Comparison of ENCODE assay signal across 16 mouse cellular contexts in the genomic region with DNA sequence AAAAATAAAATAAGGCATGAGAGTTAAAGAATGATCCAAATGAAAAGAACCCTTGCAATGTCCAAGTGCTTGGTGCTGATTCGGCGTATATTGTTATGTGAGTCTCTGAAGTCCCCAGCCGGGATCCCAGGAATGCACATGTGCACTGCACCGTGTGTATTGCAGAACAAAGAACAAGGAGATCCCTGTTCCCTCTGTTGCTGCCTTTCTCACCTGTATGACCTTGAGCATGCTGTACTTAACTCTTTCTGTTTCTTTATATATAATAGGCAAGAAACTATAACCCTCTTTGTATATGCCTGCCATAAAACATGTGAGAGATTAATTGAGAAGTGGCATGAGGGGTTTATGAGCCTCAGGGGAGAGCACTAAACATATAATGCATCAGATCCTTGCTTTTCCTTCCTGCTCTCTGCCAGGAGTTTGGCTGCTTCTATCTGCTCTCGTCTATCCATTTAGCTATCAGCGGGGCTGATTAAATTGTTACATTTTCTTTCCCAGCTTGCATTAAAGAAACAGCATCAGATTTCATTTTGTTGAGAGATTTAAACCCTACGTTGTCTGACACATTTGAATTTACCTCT.
DNase-seq lines count a peak whose midpoint lies in the region; ATAC-seq and TF ChIP-seq lines count a peak whose summit lies in the region.
"Had no signal": no experiment of that assay in that cellular context is flagged by ENCODE, and none has a peak within 500 bp of the region (broad histone marks: within the 10 kb centered on the region; RNA-seq: fewer than 3 reads in every experiment).

No protein-coding gene starts in this region.

- H3K9ac ChIP-seq in intestine, embryonic 15.5 days, result no peak overlapping the region
- no peak overlapping the region for H3K9ac ChIP-seq in intestine, postnatal 0 days (ENCODE audit: low read depth, low read length)
- no peak overlapping the region for H3K9ac ChIP-seq in limb, embryonic 12.5 days (replicated peaks)
- 0 out of 2 replicates have a peak overlapping the region, but pooled peaks have one; percentile 5 for H3K9ac ChIP-seq in neural tube, embryonic 15.5 days (replicated peaks)
- H3K9ac ChIP-seq: embryonic facial prominence, embryonic 12.5 days; liver, embryonic 13.5 days had no signal

- no peak overlapping the region for H3K27ac ChIP-seq in intestine, embryonic 15.5 days
- H3K27ac ChIP-seq in intestine, postnatal 0 days (ENCODE audit: low read depth, low read length), result no peak overlapping the region
- H3K27ac ChIP-seq in limb, embryonic 12.5 days, result peak overlapping the region; percentile 23; the same call in 1 of the 2 replicates
- H3K27ac ChIP-seq in neural tube, embryonic 15.5 days (replicated peaks), result peak overlapping the region; percentile 56
- H3K27ac ChIP-seq: embryonic facial prominence, embryonic 12.5 days; kidney, postnatal 0 days; left cerebral cortex, adult 2 months; liver, embryonic 13.5 days had no signal

- H3K4me2 ChIP-seq in intestine, embryonic 15.5 days (replicated peaks), result no peak overlapping the region
- H3K4me2 ChIP-seq in intestine, postnatal 0 days (replicated peaks; ENCODE audit: low read depth), result no peak overlapping the region
- peak overlapping the region; percentile 5; the same call in 1 of the 2 replicates for H3K4me2 ChIP-seq in limb, embryonic 12.5 days
- peak overlapping the region; percentile 27 for H3K4me2 ChIP-seq in neural tube, embryonic 15.5 days
- H3K4me2 ChIP-seq: embryonic facial prominence, embryonic 12.5 days; liver, embryonic 13.5 days had no signal

- ATAC-seq in intestine, embryonic 15.5 days, result peak; percentile 67
- ATAC-seq in intestine, postnatal 0 days, result no peak
- ATAC-seq in limb, embryonic 12.5 days (ENCODE audit: insufficient number of reproducible peaks, insufficient read depth, low FRiP score, low TSS enrichment, low read depth), result peak; percentile 92
- peak; percentile 60 for ATAC-seq in neural tube, embryonic 15.5 days (ENCODE audit: low FRiP score)

- H3K36me3 ChIP-seq in intestine, embryonic 15.5 days, result no peaks in the 10 kb centered on the region
- H3K36me3 ChIP-seq in intestine, postnatal 0 days (ENCODE audit: control insufficient read depth, insufficient read depth), result no peaks in the 10 kb centered on the region
- H3K36me3 ChIP-seq in limb, embryonic 12.5 days, result no peaks in the 10 kb centered on the region
- H3K36me3 ChIP-seq in neural tube, embryonic 15.5 days, result no peaks in the 10 kb centered on the region
- H3K36me3 ChIP-seq: embryonic facial prominence, embryonic 12.5 days; G1E; liver, embryonic 13.5 days had no signal

- no peak for TF ChIP-seq CTCF in intestine, postnatal 0 days (IDR thresholded peaks at IDR 0.05; ENCODE audit: low read depth)

- no peaks in the 10 kb centered on the region for H3K9me3 ChIP-seq in intestine, embryonic 15.5 days
- H3K9me3 ChIP-seq in intestine, postnatal 0 days (ENCODE audit: control insufficient read depth), result no peaks in the 10 kb centered on the region
- H3K9me3 ChIP-seq in limb, embryonic 12.5 days, result no peaks in the 10 kb centered on the region
- H3K9me3 ChIP-seq in neural tube, embryonic 15.5 days (replicated peaks), result no peaks in the 10 kb centered on the region
- H3K9me3 ChIP-seq: embryonic facial prominence, embryonic 12.5 days; G1E; liver, embryonic 13.5 days had no signal

- H3K27me3 ChIP-seq in intestine, embryonic 15.5 days (replicated peaks), result no peaks in the 10 kb centered on the region
- H3K27me3 ChIP-seq in intestine, postnatal 0 days (replicated peaks; ENCODE audit: control insufficient read depth, insufficient read depth, low read length), result no peaks in the 10 kb centered on the region
- H3K27me3 ChIP-seq in limb, embryonic 12.5 days, result no peaks in the 10 kb centered on the region
- no peaks in the 10 kb centered on the region for H3K27me3 ChIP-seq in neural tube, embryonic 15.5 days (replicated peaks)
- H3K27me3 ChIP-seq: embryonic facial prominence, embryonic 12.5 days; liver, embryonic 13.5 days had no signal

- intact Hi-C loops in heart, postnatal 14 days (cut with DNase I), result no loop called here

- H3K4me1 ChIP-seq in intestine, embryonic 15.5 days (replicated peaks), result no peaks in the 10 kb centered on the region
- no peaks in the 10 kb centered on the region for H3K4me1 ChIP-seq in intestine, postnatal 0 days (replicated peaks; ENCODE audit: control insufficient read depth, insufficient read depth, low read length)
- H3K4me1 ChIP-seq in limb, embryonic 12.5 days (replicated peaks), result peaks cover 27% of the 10 kb centered on the region
- H3K4me1 ChIP-seq in neural tube, embryonic 15.5 days, result peaks cover 24% of the 10 kb centered on the region
- H3K4me1 ChIP-seq: liver, embryonic 13.5 days had no signal

- WGBS in intestine, embryonic 15.5 days, result 45% methylated on average over 7 of the region's 7 CpGs
- 42% methylated on average over 7 of the region's 7 CpGs for WGBS in intestine, postnatal 0 days
- WGBS in limb, embryonic 12.5 days, result 39% methylated on average over 7 of the region's 7 CpGs
- WGBS in neural tube, embryonic 15.5 days, result 13% methylated on average over 7 of the region's 7 CpGs

- H3K4me3 ChIP-seq in intestine, embryonic 15.5 days (replicated peaks), result no peak overlapping the region
- H3K4me3 ChIP-seq in intestine, postnatal 0 days (ENCODE audit: low read depth, low read length), result no peak overlapping the region
- H3K4me3 ChIP-seq in limb, embryonic 12.5 days (replicated peaks), result no peak overlapping the region
- H3K4me3 ChIP-seq in neural tube, embryonic 15.5 days (replicated peaks), result no peak overlapping the region
- H3K4me3 ChIP-seq: embryonic facial prominence, embryonic 12.5 days; left cerebral cortex, adult 2 months; liver, embryonic 13.5 days had no signal

- DNase-seq in forelimb bud, embryonic 11.5 days (ENCODE audit: low read depth, low spot score), result peak; percentile 77
- DNase-seq in heart, postnatal 14 days, result no peak
- DNase-seq in T-cell, adult 2 months (ENCODE audit: low spot score), result no peak
- DNase-seq in yolk sac, embryonic 10.5 days (ENCODE audit: low spot score), result no peak
- DNase-seq: adrenal gland, adult 2 months; heart, adult 18-20 months; liver, embryonic 13.5 days; thymus, postnatal 14 days had no signal

Comparison
In these comparisons a context has a peak if more than half of its experiments do, and no peak if none do; other contexts are left out.
1. H3K27ac ChIP-seq: peak in limb, embryonic 12.5 days (single experiment) and neural tube, embryonic 15.5 days (single experiment); none in intestine, embryonic 15.5 days (single experiment) and intestine, postnatal 0 days (single experiment).
2. H3K4me2 ChIP-seq: peak in limb, embryonic 12.5 days (single experiment) and neural tube, embryonic 15.5 days (single experiment); none in intestine, embryonic 15.5 days (single experiment) and intestine, postnatal 0 days (single experiment).